Mouse (Mus musculus) hindbrain, embryonic 15.5 days (tissue): ENCODE results near the gene Krtap5-4. TPM values are rescaled to one million over a fixed set of nuclear protein-coding genes. Genes with fewer than 3 reads are reported as not detected.
A peak's percentile ranks its signal among the peaks of the same experiment; 100 is the strongest.
"Not testable (repeated sequence)": the region's sequence is repeated elsewhere in the genome, so short reads cannot be mapped to it uniquely, and the experiment has no call there.

Source experiments
- ATAC-seq: fragments of 200-750 bp; cut with Nextera tagmentation; 2 replicates; pipeline ENCODE4 v1.8.0; 2017; ENCODE audit warnings: low read depth, moderate number of reproducible peaks, moderate TSS enrichment; ENCODE audit not compliant: low FRiP score
- H3K27ac ChIP-seq: fragments of 300-500 bp; sonication (generic); replicated peaks from 2 replicates; pipeline ENCODE4 v1.5.1; 2015; ENCODE audit warnings: mild to moderate bottlenecking, inconsistent platforms
- H3K27me3 ChIP-seq: fragments of 300-500 bp; sonication (generic); 2 replicates; pipeline ENCODE4 v1.6.1; 2015; ENCODE audit warnings: control low read depth, inconsistent platforms
- H3K36me3 ChIP-seq: fragments of 300-500 bp; sonication (generic); 2 replicates; pipeline ENCODE4 v1.6.1; 2015; ENCODE audit warnings: control low read depth, inconsistent platforms
- H3K4me1 ChIP-seq: fragments of 300-500 bp; sonication (generic); replicated peaks from 2 replicates; pipeline ENCODE4 v1.6.1; 2015; ENCODE audit warnings: control low read depth, inconsistent platforms
- H3K4me2 ChIP-seq: fragments of 300-500 bp; sonication (generic); 2 replicates; pipeline ENCODE4 v1.6.1; 2015; ENCODE audit warnings: moderate library complexity, mild to moderate bottlenecking, inconsistent platforms
- H3K4me3 ChIP-seq: fragments of 300-500 bp; sonication (generic); 2 replicates; pipeline ENCODE4 v1.5.1; 2015; ENCODE audit warnings: mild to moderate bottlenecking, inconsistent platforms
- H3K9ac ChIP-seq: fragments of 300-500 bp; sonication (generic); 2 replicates; pipeline ENCODE4 v1.6.1; 2015; ENCODE audit warnings: inconsistent platforms
- H3K9me3 ChIP-seq: fragments of 300-500 bp; sonication (generic); 2 replicates; pipeline ENCODE4 v1.6.1; 2016; ENCODE audit warnings: control low read depth, inconsistent platforms
- WGBS: fragments of 180-500 bp; shearing (Covaris S2); methylation state at CpG from one replicate; pipeline ENCODE4 v1.1.7; 2015; 5-methylcytosine and 5-hydroxymethylcytosine counted together
- polyA plus RNA-seq: library from polyadenylated mRNA; unstranded; fragments of >200 nt; fragmentation: Nextera tagmentation; extraction: Ambion mirVana; gene quantifications from 2 replicates; pipeline ENCODE4 v1.2.1, GENCODE M21; 2015

The Krtap5-4 gene
- not detected in 2 replicates for polyA plus RNA-seq

- no peak within 1 kb of the TSS for H3K4me2 ChIP-seq
- no peak within 1 kb of the TSS for H3K4me3 ChIP-seq
- H3K27ac ChIP-seq = no peak within 1 kb of the TSS
- no peaks in the 10 kb centered on the region for H3K36me3 ChIP-seq
- no peak within 1 kb of the TSS for H3K9ac ChIP-seq
- H3K27me3 ChIP-seq = 0 out of 2 replicates have a peak, but pooled peaks cover 2% of the 10 kb centered on the region
- 74% methylated on average over 3 of the region's 3 CpGs for WGBS
- no peaks in the 10 kb centered on the region for H3K9me3 ChIP-seq
- no peak for ATAC-seq
- no peaks in the 10 kb centered on the region for H3K4me1 ChIP-seq
Observed at GRCm38 (mm10) chr7:142303249-142303648, at the start of gene Krtap5-4. Gene Krtap5-4 (plus strand): TSS chr7:142303549.

DNA sequence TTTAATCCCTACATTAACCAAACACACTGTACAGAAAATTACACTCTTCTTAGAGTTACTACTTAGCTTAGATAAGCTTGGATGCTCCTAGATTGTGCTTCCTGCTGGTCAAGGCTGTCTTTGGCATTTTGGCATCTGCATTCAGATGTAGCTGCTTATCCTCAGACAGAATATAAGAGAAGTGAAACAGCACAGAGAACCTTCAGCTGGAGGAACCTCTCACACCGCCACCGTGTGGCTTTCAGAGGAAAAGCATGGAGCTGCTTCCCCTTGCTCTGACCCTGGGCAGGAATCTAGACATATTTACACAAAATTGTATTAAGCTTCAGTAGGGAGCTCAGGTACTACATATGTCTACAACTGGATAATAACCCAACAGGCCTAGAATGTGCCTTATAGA lies 47.8 kb upstream of the Krtap5-4 start:
- ATAC-seq = 0 out of 2 replicates have a peak, but pooled peaks have one; percentile 15
- no peak overlapping the region for H3K4me3 ChIP-seq
- no peaks in the 10 kb centered on the region for H3K36me3 ChIP-seq
- H3K27ac ChIP-seq = no peak overlapping the region
- 0% methylated on average over 2 of the region's 2 CpGs for WGBS
- H3K27me3 ChIP-seq = no peaks in the 10 kb centered on the region
- no peaks in the 10 kb centered on the region for H3K9me3 ChIP-seq
- H3K4me1 ChIP-seq = no peaks in the 10 kb centered on the region
- H3K9ac ChIP-seq = no peak overlapping the region
- H3K4me2 ChIP-seq = no peak overlapping the region

- not testable (repeated sequence) for H3K4me3 ChIP-seq, H3K27me3 ChIP-seq, ATAC-seq, H3K4me2 ChIP-seq, H3K9ac ChIP-seq, H3K9me3 ChIP-seq, H3K36me3 ChIP-seq, H3K27ac ChIP-seq, H3K4me1 ChIP-seq
- 53% methylated on average over 1 of the region's 1 CpGs for WGBS
Observed at GRCm38 (mm10) chr7:142258254-142258653, 45.1 kb upstream of the Krtap5-4 start, which contains the start of gene Gm2431. Gene Gm2431 (minus strand): TSS chr7:142258354.

- not testable (repeated sequence) for H3K27ac ChIP-seq, H3K4me2 ChIP-seq, H3K27me3 ChIP-seq, H3K4me3 ChIP-seq, H3K36me3 ChIP-seq, H3K9me3 ChIP-seq, H3K9ac ChIP-seq, H3K4me1 ChIP-seq, ATAC-seq
Observed at GRCm38 (mm10) chr7:142274263-142274662, 29.1 kb upstream of the Krtap5-4 start, which contains the start of gene Gm4559. Gene Gm4559 (minus strand): TSS chr7:142274363.

- H3K27me3 ChIP-seq = peaks cover 16% of the 10 kb centered on the region
- WGBS = 0% methylated on average over 3 of the region's 3 CpGs
- not testable (repeated sequence) for H3K9ac ChIP-seq, H3K4me3 ChIP-seq, H3K9me3 ChIP-seq, ATAC-seq, H3K27ac ChIP-seq, H3K4me1 ChIP-seq, H3K36me3 ChIP-seq, H3K4me2 ChIP-seq
Observed at GRCm38 (mm10) chr7:142278183-142278582, 25.2 kb upstream of the Krtap5-4 start.

DNA sequence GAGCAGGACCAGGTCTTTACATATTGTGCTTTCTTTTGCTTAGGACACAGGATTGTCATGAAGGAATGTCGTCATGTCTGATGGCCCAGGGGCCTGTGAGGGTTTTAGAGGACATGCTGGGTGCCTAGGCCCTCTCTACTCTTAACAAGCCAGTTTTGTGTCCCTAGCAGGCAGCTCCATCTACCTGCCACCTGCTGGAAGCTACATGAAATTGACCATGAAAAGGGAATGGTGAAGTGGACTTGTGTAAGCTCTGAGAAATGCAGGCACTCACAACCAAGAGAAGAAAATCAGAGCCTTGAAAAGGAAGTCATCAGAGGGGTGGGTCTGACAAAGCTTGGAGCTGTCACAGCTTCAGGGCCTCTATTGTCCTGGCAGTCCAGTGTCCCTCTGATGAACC lies 24.1 kb upstream of the Krtap5-4 start:
- 64% methylated on average over 1 of the region's 1 CpGs for WGBS
- H3K4me3 ChIP-seq, H3K36me3 ChIP-seq, H3K9ac ChIP-seq, ATAC-seq, H3K27ac ChIP-seq, H3K9me3 ChIP-seq, H3K4me2 ChIP-seq: not testable (repeated sequence)
- H3K27me3 ChIP-seq = peaks cover 16% of the 10 kb centered on the region
- peaks cover 10% of the 10 kb centered on the region for H3K4me1 ChIP-seq

- peaks cover 19% of the 10 kb centered on the region for H3K4me1 ChIP-seq
- H3K4me2 ChIP-seq, H3K9ac ChIP-seq, ATAC-seq, H3K27ac ChIP-seq, H3K9me3 ChIP-seq, H3K4me3 ChIP-seq, H3K36me3 ChIP-seq: not testable (repeated sequence)
- peaks cover 16% of the 10 kb centered on the region for H3K27me3 ChIP-seq
- WGBS = 26% methylated on average over 2 of the region's 2 CpGs
Observed at GRCm38 (mm10) chr7:142282847-142283246, 20.5 kb upstream of the Krtap5-4 start.

DNA sequence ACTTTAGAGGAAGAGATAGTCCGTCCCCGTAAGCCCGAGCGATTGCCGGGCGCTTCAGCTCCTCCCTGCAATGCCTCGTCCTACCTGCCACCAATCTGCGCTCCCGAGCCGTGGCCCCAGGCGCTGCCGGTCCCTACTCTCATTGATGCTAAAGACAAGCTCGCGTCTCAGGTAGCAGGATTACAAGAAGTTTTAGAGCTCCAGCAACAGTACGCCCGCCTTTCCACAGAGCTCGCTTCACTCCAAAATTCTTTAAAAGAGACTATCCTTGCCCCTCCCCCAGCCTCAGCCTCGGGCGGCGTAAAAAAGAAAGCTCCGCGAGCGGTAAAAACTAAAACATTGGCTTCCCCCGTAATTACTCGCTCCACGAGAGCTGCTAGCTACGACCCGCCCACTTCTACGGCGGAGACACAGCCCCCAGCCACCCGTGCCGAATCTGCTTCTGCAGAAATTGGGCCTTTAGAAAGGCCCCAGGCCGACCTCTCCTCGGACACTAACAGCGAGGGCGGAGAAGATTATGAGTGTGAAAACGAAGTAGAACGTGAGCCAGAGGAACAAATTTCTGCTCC lies 19.2 kb upstream of the Krtap5-4 start:
- H3K4me3 ChIP-seq = peak overlapping the region; percentile 59
- peak overlapping the region; percentile 58 for H3K9ac ChIP-seq
- no peaks in the 10 kb centered on the region for H3K9me3 ChIP-seq
- ATAC-seq = peak; percentile 67
- peak overlapping the region; percentile 79 for H3K27ac ChIP-seq
- under 1% methylated on average over 38 of the region's 38 CpGs for WGBS
- H3K4me2 ChIP-seq = peak overlapping the region; percentile 97
- H3K36me3 ChIP-seq = no peaks in the 10 kb centered on the region
- peaks cover 16% of the 10 kb centered on the region for H3K27me3 ChIP-seq
- H3K4me1 ChIP-seq = peaks cover 19% of the 10 kb centered on the region

DNA sequence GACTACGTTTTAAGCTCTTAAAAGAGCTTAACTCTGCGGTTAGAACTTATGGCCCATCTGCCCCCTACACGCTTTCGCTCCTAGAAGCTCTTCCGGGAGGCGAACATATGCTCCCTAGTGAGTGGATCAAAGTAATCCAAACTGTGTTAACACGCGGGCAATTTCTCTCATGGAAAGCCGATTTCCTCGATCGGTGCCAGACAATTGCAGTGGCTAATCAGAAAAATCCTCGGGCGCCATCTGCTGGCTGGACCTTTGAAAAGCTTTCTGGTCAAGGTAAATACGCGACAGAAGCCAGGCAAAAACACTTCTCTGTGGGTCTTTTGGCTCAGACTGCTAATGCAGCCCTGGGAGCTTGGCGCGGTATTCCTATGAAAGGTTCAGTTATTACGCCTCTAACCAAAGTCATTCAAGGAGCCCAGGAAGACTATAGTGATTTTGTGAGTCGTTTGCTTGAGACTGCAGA lies 18.7 kb upstream of the Krtap5-4 start:
- ATAC-seq = peak; percentile 86
- Histone ChIP-seq H3K4me3 (peak overlapping the region; percentile 59), H3K36me3 (no peaks in the 10 kb centered on the region), H3K9ac (peak overlapping the region; percentile 58), H3K4me1 (peaks cover 19% of the 10 kb centered on the region), H3K27ac (peak overlapping the region; percentile 79), H3K27me3 (peaks cover 16% of the 10 kb centered on the region), H3K4me2 (peak overlapping the region; percentile 97), H3K9me3 (no peaks in the 10 kb centered on the region)
- under 1% methylated on average over 19 of the region's 19 CpGs for WGBS

DNA sequence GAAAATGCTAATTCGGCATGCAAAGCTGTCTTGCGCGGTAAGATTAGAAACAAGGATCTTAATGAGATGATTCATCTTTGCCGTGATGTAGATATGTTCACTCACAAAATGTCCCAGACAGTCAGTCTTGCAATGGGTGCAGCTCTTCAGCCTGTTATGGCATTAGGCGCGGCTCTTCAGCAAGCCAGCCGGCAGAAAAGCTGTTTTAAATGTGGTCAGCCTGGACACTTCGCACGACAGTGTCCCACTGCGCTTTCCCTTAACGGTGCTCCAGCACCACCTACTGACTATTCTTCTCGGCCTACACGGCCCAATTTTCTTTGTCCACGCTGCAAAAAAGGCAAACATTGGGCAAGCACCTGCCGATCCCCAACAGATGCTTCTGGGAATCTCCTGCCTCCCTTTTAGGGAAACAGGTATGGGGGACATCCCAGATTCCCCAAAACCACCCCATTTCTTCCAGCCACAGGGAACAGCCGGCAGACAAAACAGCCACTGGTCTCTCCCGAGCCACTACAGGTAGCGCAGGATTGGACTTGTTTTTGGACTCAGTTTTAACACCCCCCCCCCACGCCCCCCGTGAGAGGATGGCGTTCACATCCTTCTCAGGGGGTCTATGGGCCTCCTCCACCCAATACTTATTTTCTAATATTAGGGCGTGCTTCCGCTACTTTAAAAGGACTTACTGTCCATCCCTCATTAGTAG lies 18.1 kb upstream of the Krtap5-4 start:
- Histone ChIP-seq H3K27ac (peak overlapping the region; percentile 79), H3K4me2 (peak overlapping the region; percentile 97), H3K36me3 (no peaks in the 10 kb centered on the region), H3K9me3 (no peaks in the 10 kb centered on the region), H3K27me3 (peaks cover 16% of the 10 kb centered on the region), H3K4me1 (peaks cover 19% of the 10 kb centered on the region), H3K9ac (peak overlapping the region; percentile 58), H3K4me3 (peak overlapping the region; percentile 59)
- ATAC-seq = peak; percentile 83
- WGBS = 26% methylated on average over 23 of the region's 23 CpGs

DNA sequence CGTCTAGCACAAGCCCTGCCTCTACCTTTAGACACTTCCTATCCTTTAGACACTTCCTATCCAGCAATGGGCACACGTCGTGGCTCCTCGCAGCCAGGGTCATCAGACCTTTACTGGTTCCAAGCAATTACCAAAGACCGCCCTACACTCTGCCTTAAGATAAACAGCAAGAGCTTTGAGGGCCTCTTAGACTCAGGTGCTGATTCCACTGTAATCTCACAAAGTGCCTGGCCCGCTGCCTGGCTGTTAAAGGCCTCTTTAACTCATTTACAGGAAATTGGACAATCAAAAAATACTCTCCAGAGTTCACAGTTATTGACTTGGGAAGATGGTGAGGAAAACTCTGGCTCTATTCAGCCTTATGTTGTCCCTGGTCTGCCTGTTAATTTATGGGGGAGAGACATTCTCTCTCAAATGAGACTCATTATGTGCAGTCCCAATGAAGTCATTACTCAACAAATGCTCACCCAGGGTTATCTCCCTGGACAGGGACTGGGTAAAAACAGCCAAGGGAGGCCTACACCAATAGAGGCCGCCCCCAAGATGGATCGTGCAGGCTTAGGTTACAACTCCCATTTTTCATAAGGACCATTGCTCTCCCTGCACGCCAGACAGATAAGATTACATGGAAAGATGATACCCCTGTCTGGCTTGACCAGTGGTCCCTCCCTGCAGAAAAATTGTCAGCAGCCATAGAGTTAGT lies 17.3 kb upstream of the Krtap5-4 start:
- ATAC-seq, H3K9ac ChIP-seq, H3K4me2 ChIP-seq, H3K27ac ChIP-seq, H3K9me3 ChIP-seq, H3K4me3 ChIP-seq, H3K36me3 ChIP-seq: not testable (repeated sequence)
- 77% methylated on average over 9 of the region's 9 CpGs for WGBS
- Histone ChIP-seq H3K4me1 (peaks cover 19% of the 10 kb centered on the region), H3K27me3 (peaks cover 16% of the 10 kb centered on the region)

- not testable (repeated sequence) for H3K27ac ChIP-seq
Observed at GRCm38 (mm10) chr7:142293851-142294250, 9.5 kb upstream of the Krtap5-4 start.

More at GRCm38 (mm10) chr7:142293851-142294250, 9.5 kb upstream of the Krtap5-4 start:
- WGBS = 0% methylated on average over 2 of the region's 2 CpGs
- H3K36me3 ChIP-seq, H3K4me1 ChIP-seq, H3K4me3 ChIP-seq, H3K9me3 ChIP-seq, H3K27me3 ChIP-seq, H3K4me2 ChIP-seq, H3K9ac ChIP-seq: not testable (repeated sequence)
- ATAC-seq = 0 out of 2 replicates have a peak, but pooled peaks have one; percentile 34
